Mouse (Mus musculus): Measurements from ENCODE around the gene Atad3a. TPM values are rescaled to one million over a fixed set of nuclear protein-coding genes. Genes with fewer than 3 reads are reported as not detected.

Atad3a gene
- polyA plus RNA-seq, 1 experiment from 2014 or later = 77.4 TPM

- Histone ChIP-seq H3K4me2 (ENCODE audit: low read length) (no peak overlapping the region), H3K36me3 (ENCODE audit: control insufficient read depth, insufficient read depth, low read length) (peaks cover 4% of the 10 kb centered on the region), H3K27me3 (ENCODE audit: control insufficient read depth, insufficient read depth, low read length) (no peaks in the 10 kb centered on the region), H3K9ac (replicated peaks; ENCODE audit: low read length) (no peak overlapping the region), H3K9me3 (ENCODE audit: control insufficient read depth, low read length) (no peaks in the 10 kb centered on the region), H3K4me3 (replicated peaks; ENCODE audit: low read depth, low read length) (no peak overlapping the region), H3K27ac (replicated peaks; ENCODE audit: low read depth, low read length) (no peak overlapping the region), H3K4me1 (ENCODE audit: control insufficient read depth, insufficient read depth, low read length) (peaks cover 13% of the 10 kb centered on the region)
- DNase-seq (no peak), ATAC-seq (ENCODE audit: low FRiP score, low TSS enrichment) (no peak)
- WGBS = 66% methylated on average over 6 of the region's 6 CpGs
Measured at GRCm38 (mm10) chr4:155710521-155711252, 50.2 kb downstream of the Atad3a start.

GRCm38 (mm10) chr4:155708988-155709387 lies 51.9 kb downstream of the Atad3a start:
- H3K4me1 ChIP-seq (ENCODE audit: control insufficient read depth, insufficient read depth, low read length) = peaks cover 17% of the 10 kb centered on the region
- DNase-seq = no peak
- no peak for ATAC-seq (ENCODE audit: low FRiP score, low TSS enrichment)
- no peaks in the 10 kb centered on the region for H3K27me3 ChIP-seq (ENCODE audit: control insufficient read depth, insufficient read depth, low read length)
- H3K27ac ChIP-seq (replicated peaks; ENCODE audit: low read depth, low read length) = no peak overlapping the region
- no peak overlapping the region for H3K4me2 ChIP-seq (ENCODE audit: low read length)
- no peak overlapping the region for H3K4me3 ChIP-seq (replicated peaks; ENCODE audit: low read depth, low read length)
- no peaks in the 10 kb centered on the region for H3K36me3 ChIP-seq (ENCODE audit: control insufficient read depth, insufficient read depth, low read length)
- no peaks in the 10 kb centered on the region for H3K9me3 ChIP-seq (ENCODE audit: control insufficient read depth, low read length)
- H3K9ac ChIP-seq (replicated peaks; ENCODE audit: low read length) = no peak overlapping the region

GRCm38 (mm10) chr4:155708582-155708981 lies 52.3 kb downstream of the Atad3a start:
- Histone ChIP-seq H3K27me3 (ENCODE audit: control insufficient read depth, insufficient read depth, low read length) (no peaks in the 10 kb centered on the region), H3K9ac (replicated peaks; ENCODE audit: low read length) (no peak overlapping the region), H3K4me3 (replicated peaks; ENCODE audit: low read depth, low read length) (no peak overlapping the region), H3K36me3 (ENCODE audit: control insufficient read depth, insufficient read depth, low read length) (no peaks in the 10 kb centered on the region), H3K27ac (replicated peaks; ENCODE audit: low read depth, low read length) (no peak overlapping the region), H3K4me1 (ENCODE audit: control insufficient read depth, insufficient read depth, low read length) (peaks cover 17% of the 10 kb centered on the region), H3K4me2 (ENCODE audit: low read length) (no peak overlapping the region), H3K9me3 (ENCODE audit: control insufficient read depth, low read length) (no peaks in the 10 kb centered on the region)
- DNase-seq (no peak), ATAC-seq (ENCODE audit: low FRiP score, low TSS enrichment) (no peak)
- 92% methylated on average over 2 of the region's 2 CpGs for WGBS

- no peak for DNase-seq
- Histone ChIP-seq H3K9ac (replicated peaks; ENCODE audit: low read length) (peak overlapping the region; percentile 82), H3K4me3 (replicated peaks; ENCODE audit: low read depth, low read length) (peak overlapping the region; percentile 94), H3K27me3 (ENCODE audit: control insufficient read depth, insufficient read depth, low read length) (no peaks in the 10 kb centered on the region), H3K4me1 (ENCODE audit: control insufficient read depth, insufficient read depth, low read length) (peaks cover 17% of the 10 kb centered on the region), H3K9me3 (ENCODE audit: control insufficient read depth, low read length) (no peaks in the 10 kb centered on the region), H3K4me2 (ENCODE audit: low read length) (peak overlapping the region; percentile 75), H3K27ac (replicated peaks; ENCODE audit: low read depth, low read length) (peak overlapping the region; percentile 94), H3K36me3 (ENCODE audit: control insufficient read depth, insufficient read depth, low read length) (no peaks in the 10 kb centered on the region)
- no peak for ATAC-seq (ENCODE audit: low FRiP score, low TSS enrichment)
- under 1% methylated on average over 19 of the region's 19 CpGs for WGBS
Measured at GRCm38 (mm10) chr4:155705592-155705929, 55.3 kb downstream of the Atad3a start.

- ATAC-seq (ENCODE audit: low FRiP score, low TSS enrichment) (peak; percentile 97), DNase-seq (peak; percentile 99)
- peak within 1 kb of the TSS; percentile 94 for H3K4me3 ChIP-seq (replicated peaks; ENCODE audit: low read depth, low read length)
- peak within 1 kb of the TSS; percentile 82 for H3K9ac ChIP-seq (replicated peaks; ENCODE audit: low read length)
- no peaks in the 10 kb centered on the region for H3K27me3 ChIP-seq (ENCODE audit: control insufficient read depth, insufficient read depth, low read length)
- peaks cover 17% of the 10 kb centered on the region for H3K4me1 ChIP-seq (ENCODE audit: control insufficient read depth, insufficient read depth, low read length)
- WGBS = under 1% methylated on average over 83 of the region's 83 CpGs
- peak within 1 kb of the TSS; percentile 94 for H3K27ac ChIP-seq (replicated peaks; ENCODE audit: low read depth, low read length)
- peak within 1 kb of the TSS; percentile 75 for H3K4me2 ChIP-seq (ENCODE audit: low read length)
- no peaks in the 10 kb centered on the region for H3K9me3 ChIP-seq (ENCODE audit: control insufficient read depth, low read length)
- no peaks in the 10 kb centered on the region for H3K36me3 ChIP-seq (ENCODE audit: control insufficient read depth, insufficient read depth, low read length)
Measured at GRCm38 (mm10) chr4:155704721-155705591, 55.9 kb downstream of the Atad3a start, which contains the start of gene Ssu72. Gene Ssu72, plus strand, starts transcription at chr4:155704800.

- no peak overlapping the region for H3K4me2 ChIP-seq (ENCODE audit: low read length)
- WGBS = 98% methylated on average over 4 of the region's 4 CpGs
- H3K9ac ChIP-seq (replicated peaks; ENCODE audit: low read length) = no peak overlapping the region
- no peak for ATAC-seq (ENCODE audit: low FRiP score, low TSS enrichment)
- H3K9me3 ChIP-seq (ENCODE audit: control insufficient read depth, low read length) = no peaks in the 10 kb centered on the region
- H3K27me3 ChIP-seq (ENCODE audit: control insufficient read depth, insufficient read depth, low read length) = no peaks in the 10 kb centered on the region
- no peak overlapping the region for H3K27ac ChIP-seq (replicated peaks; ENCODE audit: low read depth, low read length)
- no peak for DNase-seq
- H3K36me3 ChIP-seq (ENCODE audit: control insufficient read depth, insufficient read depth, low read length) = no peaks in the 10 kb centered on the region
- H3K4me3 ChIP-seq (replicated peaks; ENCODE audit: low read depth, low read length) = no peak overlapping the region
- H3K4me1 ChIP-seq (ENCODE audit: control insufficient read depth, insufficient read depth, low read length) = peaks cover 17% of the 10 kb centered on the region
Measured at GRCm38 (mm10) chr4:155703425-155703929, 57.4 kb downstream of the Atad3a start.

GRCm38 (mm10) chr4:155700425-155700824 lies 60.5 kb downstream of the Atad3a start:
- DNase-seq = peak; percentile 62
- Histone ChIP-seq H3K9ac (replicated peaks; ENCODE audit: low read length) (no peak overlapping the region), H3K9me3 (ENCODE audit: control insufficient read depth, low read length) (no peaks in the 10 kb centered on the region), H3K4me2 (ENCODE audit: low read length) (no peak overlapping the region), H3K27me3 (ENCODE audit: control insufficient read depth, insufficient read depth, low read length) (peaks cover 6% of the 10 kb centered on the region), H3K36me3 (ENCODE audit: control insufficient read depth, insufficient read depth, low read length) (no peaks in the 10 kb centered on the region), H3K4me3 (replicated peaks; ENCODE audit: low read depth, low read length) (no peak overlapping the region), H3K27ac (replicated peaks; ENCODE audit: low read depth, low read length) (no peak overlapping the region), H3K4me1 (ENCODE audit: control insufficient read depth, insufficient read depth, low read length) (peaks cover 16% of the 10 kb centered on the region)
- no peak for ATAC-seq (ENCODE audit: low FRiP score, low TSS enrichment)

- WGBS = 78% methylated on average over 16 of the region's 16 CpGs
- Histone ChIP-seq H3K9me3 (ENCODE audit: control insufficient read depth, low read length) (no peaks in the 10 kb centered on the region), H3K4me1 (ENCODE audit: control insufficient read depth, insufficient read depth, low read length) (peaks cover 15% of the 10 kb centered on the region), H3K27me3 (ENCODE audit: control insufficient read depth, insufficient read depth, low read length) (peaks cover 10% of the 10 kb centered on the region), H3K27ac (replicated peaks; ENCODE audit: low read depth, low read length) (no peak overlapping the region), H3K9ac (replicated peaks; ENCODE audit: low read length) (peak overlapping the region; percentile 79; the same call in 1 of the 2 replicates), H3K4me3 (replicated peaks; ENCODE audit: low read depth, low read length) (no peak overlapping the region; the same call in 1 of the 2 replicates), H3K36me3 (ENCODE audit: control insufficient read depth, insufficient read depth, low read length) (no peaks in the 10 kb centered on the region), H3K4me2 (ENCODE audit: low read length) (peak overlapping the region; percentile 82)
- no peak for DNase-seq
- ATAC-seq (ENCODE audit: low FRiP score, low TSS enrichment) = no peak
Measured at GRCm38 (mm10) chr4:155696261-155697255, 64.3 kb downstream of the Atad3a start.
